Mouse (Mus musculus): Measurements from ENCODE around the gene Arf6.

Gene Arf6

GRCm38 (mm10) chr12:69414826-69415572 is 43.0 kb downstream of the Arf6 start:
- DNase-seq (ENCODE audit: low spot score), result no peak

GRCm38 (mm10) chr12:69416793-69417192 is 44.8 kb downstream of the Arf6 start:
- peak; percentile 32 for DNase-seq (ENCODE audit: low spot score)

- no peak for DNase-seq (ENCODE audit: low spot score)
These were observed 45.8 kb downstream of the Arf6 start for GRCm38 (mm10) chr12:69417701-69418291.

- no peak for DNase-seq (ENCODE audit: low spot score)
These were observed 46.7 kb downstream of the Arf6 start for GRCm38 (mm10) chr12:69418606-69419005.

GRCm38 (mm10) chr12:69419017-69419605 is 47.2 kb downstream of the Arf6 start:
- no peak for DNase-seq (ENCODE audit: low spot score)

- no peak for DNase-seq (ENCODE audit: low spot score)
These were observed 47.7 kb downstream of the Arf6 start for GRCm38 (mm10) chr12:69419606-69420005.

- peak; percentile 58 for DNase-seq (ENCODE audit: low spot score)
These were observed 48.8 kb downstream of the Arf6 start for GRCm38 (mm10) chr12:69420716-69421115.

GRCm38 (mm10) chr12:69422827-69423537 is 51.0 kb downstream of the Arf6 start:
- DNase-seq (ENCODE audit: low spot score), result peak; percentile 81

Measured in T-cell, adult 2 months (primary cell).